Mouse (Mus musculus): ENCODE results near the gene Dusp18.

DNA sequence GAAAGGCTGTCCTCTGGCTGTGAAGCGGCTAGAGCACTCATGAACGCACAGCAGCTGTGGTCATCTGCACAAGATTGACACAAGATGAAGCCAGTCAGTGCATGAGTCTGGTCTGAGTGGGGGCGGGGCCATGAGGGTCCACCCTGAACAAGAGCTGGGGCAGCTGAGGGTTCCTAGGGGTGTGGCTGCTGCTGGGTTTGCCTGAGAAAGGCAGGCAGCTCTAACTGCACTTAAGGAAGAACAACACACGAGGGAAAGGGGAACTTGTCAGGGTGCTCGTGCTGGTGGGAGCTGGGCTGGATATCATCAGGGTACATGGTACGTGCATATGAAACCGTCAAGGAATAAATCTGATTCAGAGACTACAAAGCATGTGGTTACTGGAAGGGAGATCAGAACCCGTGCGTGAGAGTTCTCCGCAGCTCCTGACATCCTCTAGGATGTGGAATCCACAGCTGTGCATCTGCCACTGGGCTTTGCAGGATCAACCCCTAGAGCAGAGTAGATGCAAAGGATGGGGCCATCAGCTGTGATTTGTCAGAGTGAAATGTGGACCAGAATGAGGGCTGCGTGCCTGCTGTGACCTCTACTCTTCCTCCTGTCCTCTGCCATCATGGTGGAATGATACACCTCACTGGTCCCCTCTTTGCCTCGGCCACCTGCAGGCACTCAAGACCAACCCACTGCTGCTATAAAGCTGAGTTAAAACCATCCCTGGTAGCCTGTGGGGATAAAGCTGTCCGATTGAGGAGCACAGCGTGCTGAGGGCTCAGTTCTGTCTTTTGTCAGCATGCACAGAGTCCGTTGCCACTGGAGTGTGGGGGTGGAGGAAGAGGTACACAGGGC lies 45.3 kb upstream of the Dusp18 start:
- TF ChIP-seq POLR2A (IDR thresholded peaks at IDR 0.05; ENCODE audit: low read depth, low read length) (no peak), ZNF384 (IDR thresholded peaks at IDR 0.05; ENCODE audit: low read depth, low read length) (no peak), SIN3A (IDR thresholded peaks at IDR 0.05; ENCODE audit: low read length) (no peak), MAX (IDR thresholded peaks at IDR 0.05; ENCODE audit: low read length) (no peak), ELF1 (IDR thresholded peaks at IDR 0.05; ENCODE audit: low read depth, low read length) (no peak)
